Mouse (Mus musculus) liver, embryonic 14.5 days (tissue): ENCODE data around the gene Olfr384. TPM values are rescaled to one million over a fixed set of nuclear protein-coding genes. Genes with fewer than 3 reads are reported as not detected.
"Not testable (repeated sequence)": the region's sequence is repeated elsewhere in the genome, so short reads cannot be mapped to it uniquely, and the experiment has no call there.

Source experiments
- ATAC-seq: fragments of 200-750 bp; cut with Nextera tagmentation; 2 replicates; pipeline ENCODE4 v1.8.0; 2017; ENCODE audit warnings: moderate number of reproducible peaks, mild to moderate bottlenecking, moderate library complexity; ENCODE audit not compliant: insufficient read depth
- DNase-seq, 3 experiments: peaks; one replicate each; pipeline ENCODE4 v3.0.0-alpha.2; 2012 to 2013; ENCODE audit warnings: low read depth in 3 of 3, low spot score in 3 of 3
- H3K27ac ChIP-seq: fragments of 300-500 bp; sonication (generic); 2 replicates; pipeline ENCODE4 v1.5.1; 2014; ENCODE audit warnings: moderate library complexity, mild to moderate bottlenecking, control low read depth, inconsistent platforms
- H3K27me3 ChIP-seq: fragments of 300-500 bp; sonication (generic); 2 replicates; pipeline ENCODE4 v1.6.1; 2014; ENCODE audit warnings: mild to moderate bottlenecking, low read length, moderate library complexity; ENCODE audit not compliant: control insufficient read depth, insufficient read depth
- H3K36me3 ChIP-seq: fragments of 300-500 bp; sonication (generic); replicated peaks from 2 replicates; pipeline ENCODE4 v1.6.1; 2014; ENCODE audit warnings: low read depth; ENCODE audit not compliant: control insufficient read depth, insufficient read depth
- H3K4me1 ChIP-seq, 2 experiments: fragments of 200-500 bp in 1 of 2; fragments of 300-500 bp in 1 of 2; sonication (generic) in 1 of 2; replicated peaks; 2 replicates each; pipeline ENCODE4 v1.6.1; 2012 to 2014; ENCODE audit warnings: antibody characterized with exemption in 1 of 2, inconsistent platforms in 1 of 2, low read length in 1 of 2; ENCODE audit not compliant: control insufficient read depth in 2 of 2, insufficient read depth in 2 of 2
- H3K4me2 ChIP-seq: fragments of 300-500 bp; sonication (generic); 2 replicates; pipeline ENCODE4 v1.6.1; 2014; ENCODE audit warnings: low read depth, mild to moderate bottlenecking, control low read depth, moderate library complexity
- H3K4me3 ChIP-seq, 2 experiments: fragments of 200-500 bp in 1 of 2; fragments of 300-500 bp in 1 of 2; sonication (generic) in 1 of 2; 2 replicates each; pipeline ENCODE4 v1.5.1; 2012 to 2014; ENCODE audit warnings: low read depth in 2 of 2, low read length in 2 of 2, mild to moderate bottlenecking in 2 of 2, control low read depth in 1 of 2, inconsistent platforms in 1 of 2, moderate library complexity in 1 of 2; ENCODE audit not compliant: insufficient read depth in 1 of 2
- H3K9ac ChIP-seq: fragments of 300-500 bp; sonication (generic); replicated peaks from 2 replicates; pipeline ENCODE4 v1.6.1; 2014; ENCODE audit warnings: mild to moderate bottlenecking, control low read depth, moderate library complexity
- H3K9me3 ChIP-seq: fragments of 300-500 bp; sonication (generic); 2 replicates; pipeline ENCODE4 v1.6.1; 2016; ENCODE audit warnings: low read length, mixed read lengths; ENCODE audit not compliant: control insufficient read depth
- CTCF ChIP-seq: IDR thresholded peaks from 2 replicates; pipeline ENCODE4 v1.5.1; 2016; ENCODE audit warnings: antibody characterized with exemption, low read depth, control low read depth
- EP300 ChIP-seq: IDR thresholded peaks from 2 replicates; pipeline ENCODE4 v1.6.1; 2016; ENCODE audit warnings: antibody characterized with exemption, low read depth
- WGBS: fragments of 180-500 bp; shearing (Covaris S2); extraction: QIAGEN DNeasy Blood & Tissue Kit; methylation state at CpG from one replicate; pipeline ENCODE4 v1.1.7; 2014; ENCODE audit not compliant: insufficient replicate concordance; 5-methylcytosine and 5-hydroxymethylcytosine counted together
- polyA plus RNA-seq, 2 experiments: library from polyadenylated mRNA; depleted of rRNA in 1 of 2; stranded (reverse) in 1 of 2; unstranded in 1 of 2; fragments of >200 nt; fragmentation: Nextera tagmentation in 1 of 2; extraction: Ambion mirVana in 1 of 2; gene quantifications; 2 replicates each; pipeline versions ENCODE4 v1.2.1 to v1.2.3; 2012 to 2014

Olfr384 gene
- polyA plus RNA-seq (2012; rRNA removed) (not detected in 2 replicates), polyA plus RNA-seq (2014; fragmentation: Nextera tagmentation; extraction: Ambion mirVana) (not detected in 2 replicates)

DNA sequence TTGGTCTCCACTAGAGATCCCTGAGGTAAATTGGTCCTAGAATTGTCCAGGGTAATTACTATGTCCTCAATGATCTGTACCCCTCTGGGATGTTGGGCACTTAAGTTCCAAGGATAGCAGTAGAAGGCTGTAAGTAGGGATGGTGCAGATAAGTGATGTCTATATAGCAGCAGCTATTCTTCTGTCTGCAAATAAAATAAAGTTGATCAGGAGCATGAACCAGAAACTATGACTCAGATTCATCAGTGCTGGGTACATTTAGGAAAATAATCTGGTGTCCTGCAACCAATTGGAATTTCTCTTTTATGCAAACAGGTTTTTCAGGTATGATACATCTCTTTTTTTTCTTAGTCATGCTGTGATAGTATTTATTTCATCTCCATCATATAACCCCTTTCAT lies at the start of gene Olfr384:
TSS of gene Olfr384 (plus strand) at position 301 of the 400 bp plus-strand sequence.
- Histone ChIP-seq H3K4me2 (no peak within 1 kb of the TSS), H3K9ac (no peak within 1 kb of the TSS), H3K27me3 (no peaks in the 10 kb centered on the region), H3K9me3 (no peaks in the 10 kb centered on the region), H3K4me1 (no peaks in the 10 kb centered on the region), H3K27ac (no peak within 1 kb of the TSS), H3K4me3 (no peak within 1 kb of the TSS), H3K36me3 (no peaks in the 10 kb centered on the region)
- no peak for DNase-seq
- ATAC-seq = no peak
- TF ChIP-seq CTCF (no peak), EP300 (no peak)

- H3K4me3 ChIP-seq = no peak overlapping the region
- H3K36me3 ChIP-seq = no peaks in the 10 kb centered on the region
- DNase-seq = no peak
- ATAC-seq = no peak
- no peak overlapping the region for H3K4me2 ChIP-seq
- H3K9me3 ChIP-seq = no peaks in the 10 kb centered on the region
- no peaks in the 10 kb centered on the region for H3K4me1 ChIP-seq
- no peak for TF ChIP-seq CTCF
- TF ChIP-seq EP300 = no peak
- no peak overlapping the region for H3K9ac ChIP-seq
- no peaks in the 10 kb centered on the region for H3K27me3 ChIP-seq
- H3K27ac ChIP-seq = no peak overlapping the region
These were observed 18.5 kb upstream of the Olfr384 start for GRCm38 (mm10) chr11:73579871-73580270.

DNA sequence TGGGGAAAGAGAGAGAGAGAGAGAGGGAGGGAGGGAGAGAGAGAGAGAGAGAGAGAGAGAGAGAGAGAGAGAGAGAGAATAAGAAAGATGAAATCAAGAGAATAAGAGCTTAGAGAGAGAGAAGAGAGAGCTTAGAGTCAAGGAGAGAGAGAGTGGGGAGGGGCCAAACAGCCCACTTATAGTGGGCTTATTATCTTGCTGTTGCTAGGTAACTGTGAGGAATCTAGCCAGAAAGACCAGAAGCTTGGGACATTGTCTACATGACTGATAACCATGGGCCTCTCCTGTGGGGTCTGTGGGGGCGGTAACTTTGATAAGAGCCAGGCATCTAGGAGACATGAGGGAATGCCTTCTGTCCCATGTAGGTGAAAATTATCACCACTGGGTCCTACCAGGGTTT lies 15.2 kb upstream of the Olfr384 start:
- not testable (repeated sequence) for H3K27me3 ChIP-seq, DNase-seq, H3K9ac ChIP-seq, H3K4me1 ChIP-seq, H3K9me3 ChIP-seq, H3K36me3 ChIP-seq, H3K27ac ChIP-seq, H3K4me2 ChIP-seq, H3K4me3 ChIP-seq
- ATAC-seq = peak; percentile 55; the same call in 1 of the 2 replicates
- WGBS = 44% methylated on average over 1 of the region's 1 CpGs

- no peak for TF ChIP-seq EP300
- TF ChIP-seq CTCF = no peak
- no peak for ATAC-seq
These were observed 5.5 kb upstream of the Olfr384 start, which contains the start of gene Olfr385 for GRCm38 (mm10) chr11:73592908-73593307. Gene Olfr385, minus strand, starts transcription at chr11:73593008.

More at GRCm38 (mm10) chr11:73592908-73593307, 5.5 kb upstream of the Olfr384 start, which contains the start of gene Olfr385:
- H3K27ac ChIP-seq = no peak within 1 kb of the TSS
- H3K4me2 ChIP-seq = no peak within 1 kb of the TSS
- H3K27me3 ChIP-seq = no peaks in the 10 kb centered on the region
- no peak within 1 kb of the TSS for H3K4me3 ChIP-seq
- no peak for DNase-seq
- H3K4me1 ChIP-seq = no peaks in the 10 kb centered on the region
- H3K36me3 ChIP-seq = no peaks in the 10 kb centered on the region
- no peaks in the 10 kb centered on the region for H3K9me3 ChIP-seq
- H3K9ac ChIP-seq = no peak within 1 kb of the TSS

Other genes starting within 250 kb of the Olfr384 start
- 0.31 and 0.47 TPM in 2 replicates for gene Olfr20, start 247.8 kb upstream of the Olfr384 start, polyA plus RNA-seq (2012; rRNA removed)
- gene Olfr20, start 247.8 kb upstream of the Olfr384 start, polyA plus RNA-seq (2014; fragmentation: Nextera tagmentation; extraction: Ambion mirVana) = 0.05 TPM in 1 of 2 replicates, not detected in the other
- not detected in 2 replicates for gene Olfr376, start 227.3 kb upstream of the Olfr384 start, polyA plus RNA-seq (2012; rRNA removed)
- gene Olfr376, start 227.3 kb upstream of the Olfr384 start, polyA plus RNA-seq (2014; fragmentation: Nextera tagmentation; extraction: Ambion mirVana) = not detected in 2 replicates
- not detected in 2 replicates for gene Olfr1, start 199.0 kb upstream of the Olfr384 start, polyA plus RNA-seq (2012; rRNA removed)
- not detected in 2 replicates for gene Olfr1, start 199.0 kb upstream of the Olfr384 start, polyA plus RNA-seq (2014; fragmentation: Nextera tagmentation; extraction: Ambion mirVana)
- gene Olfr378, start 170.1 kb upstream of the Olfr384 start, polyA plus RNA-seq (2012; rRNA removed) = not detected in 2 replicates
- not detected in 2 replicates for gene Olfr378, start 170.1 kb upstream of the Olfr384 start, polyA plus RNA-seq (2014; fragmentation: Nextera tagmentation; extraction: Ambion mirVana)
- not detected in 2 replicates for gene Olfr380, start 141.1 kb upstream of the Olfr384 start, polyA plus RNA-seq (2012; rRNA removed)
- not detected in 2 replicates for gene Olfr380, start 141.1 kb upstream of the Olfr384 start, polyA plus RNA-seq (2014; fragmentation: Nextera tagmentation; extraction: Ambion mirVana)
- gene Olfr381, start 107.0 kb upstream of the Olfr384 start, polyA plus RNA-seq (2012; rRNA removed) = not detected in 2 replicates
- gene Olfr381, start 107.0 kb upstream of the Olfr384 start, polyA plus RNA-seq (2014; fragmentation: Nextera tagmentation; extraction: Ambion mirVana) = not detected in 2 replicates
- gene Olfr382, start 81.4 kb upstream of the Olfr384 start, polyA plus RNA-seq (2012; rRNA removed) = not detected in 2 replicates
- not detected in 2 replicates for gene Olfr382, start 81.4 kb upstream of the Olfr384 start, polyA plus RNA-seq (2014; fragmentation: Nextera tagmentation; extraction: Ambion mirVana)
- not detected in 2 replicates for gene Olfr385, start 5.6 kb upstream of the Olfr384 start, polyA plus RNA-seq (2012; rRNA removed)
- gene Olfr385, start 5.6 kb upstream of the Olfr384 start, polyA plus RNA-seq (2014; fragmentation: Nextera tagmentation; extraction: Ambion mirVana) = not detected in 2 replicates
- not detected in 2 replicates for gene Zfp735, start 90.2 kb downstream of the Olfr384 start, polyA plus RNA-seq (2012; rRNA removed)
- not detected in 2 replicates for gene Zfp735, start 90.2 kb downstream of the Olfr384 start, polyA plus RNA-seq (2014; fragmentation: Nextera tagmentation; extraction: Ambion mirVana)
- not detected in 2 replicates for gene Olfr389, start 182.1 kb downstream of the Olfr384 start, polyA plus RNA-seq (2012; rRNA removed)
- gene Olfr389, start 182.1 kb downstream of the Olfr384 start, polyA plus RNA-seq (2014; fragmentation: Nextera tagmentation; extraction: Ambion mirVana) = not detected in 2 replicates
- gene Olfr390, start 184.4 kb downstream of the Olfr384 start, polyA plus RNA-seq (2012; rRNA removed) = not detected in 2 replicates
- gene Olfr390, start 184.4 kb downstream of the Olfr384 start, polyA plus RNA-seq (2014; fragmentation: Nextera tagmentation; extraction: Ambion mirVana) = not detected in 2 replicates
- not detected in 2 replicates for gene Olfr391-ps, start 204.5 kb downstream of the Olfr384 start, polyA plus RNA-seq (2012; rRNA removed)
- gene Olfr391-ps, start 204.5 kb downstream of the Olfr384 start, polyA plus RNA-seq (2014; fragmentation: Nextera tagmentation; extraction: Ambion mirVana) = not detected in 2 replicates
- gene Olfr392, start 218.5 kb downstream of the Olfr384 start, polyA plus RNA-seq (2012; rRNA removed) = not detected in 2 replicates
- not detected in 2 replicates for gene Olfr392, start 218.5 kb downstream of the Olfr384 start, polyA plus RNA-seq (2014; fragmentation: Nextera tagmentation; extraction: Ambion mirVana)